Mouse (Mus musculus) midbrain, embryonic 14.5 days (tissue): ENCODE measurements around the gene Zdhhc6. TPM values are rescaled to one million over a fixed set of nuclear protein-coding genes. Genes with fewer than 3 reads are reported as not detected.

Source experiments
- ATAC-seq: fragments of 200-750 bp; cut with Nextera tagmentation; 2 replicates; pipeline ENCODE4 v1.8.0; 2017; ENCODE audit warnings: moderate number of reproducible peaks, moderate library complexity; ENCODE audit not compliant: low FRiP score, low TSS enrichment
- DNase-seq: peaks from one replicate; pipeline ENCODE4 v3.0.0-alpha.2; 2015
- H3K27ac ChIP-seq: fragments of 300-500 bp; sonication (generic); replicated peaks from 2 replicates; pipeline ENCODE4 v1.5.1; 2014; ENCODE audit warnings: mild to moderate bottlenecking, low read depth, low read length, moderate library complexity
- H3K27me3 ChIP-seq: fragments of 300-500 bp; sonication (generic); 2 replicates; pipeline ENCODE4 v1.6.1; 2014; ENCODE audit warnings: low read length, control low read depth, mixed read lengths; ENCODE audit not compliant: control insufficient read depth, insufficient read depth
- H3K36me3 ChIP-seq: fragments of 300-500 bp; sonication (generic); 2 replicates; pipeline ENCODE4 v1.6.1; 2014; ENCODE audit warnings: low read length, control low read depth; ENCODE audit not compliant: control insufficient read depth, insufficient read depth
- H3K4me1 ChIP-seq: fragments of 300-500 bp; sonication (generic); 2 replicates; pipeline ENCODE4 v1.6.1; 2014; ENCODE audit warnings: mild to moderate bottlenecking, antibody characterized with exemption, low read length, control low read depth; ENCODE audit not compliant: control insufficient read depth, insufficient read depth
- H3K4me2 ChIP-seq: fragments of 300-500 bp; sonication (generic); 2 replicates; pipeline ENCODE4 v1.6.1; 2014; ENCODE audit warnings: mild to moderate bottlenecking, low read length, moderate library complexity
- H3K4me3 ChIP-seq: fragments of 300-500 bp; sonication (generic); replicated peaks from 2 replicates; pipeline ENCODE4 v1.5.1; 2014; ENCODE audit warnings: low read depth, low read length
- H3K9ac ChIP-seq: fragments of 300-500 bp; sonication (generic); replicated peaks from 2 replicates; pipeline ENCODE4 v1.6.1; 2014; ENCODE audit warnings: mild to moderate bottlenecking, low read length, moderate library complexity
- H3K9me3 ChIP-seq: fragments of 300-500 bp; sonication (generic); 2 replicates; pipeline ENCODE4 v1.6.1; 2016; ENCODE audit warnings: low read length, control low read depth, mixed read lengths; ENCODE audit not compliant: control insufficient read depth
- WGBS: fragments of 180-500 bp; shearing (Covaris S2); extraction: QIAGEN DNeasy Blood & Tissue Kit; methylation state at CpG from one replicate; pipeline ENCODE4 v1.1.7; 2014; 5-methylcytosine and 5-hydroxymethylcytosine counted together
- polyA plus RNA-seq: library from polyadenylated mRNA; unstranded; fragments of >200 nt; fragmentation: Nextera tagmentation; extraction: Ambion mirVana; gene quantifications from 2 replicates; pipeline ENCODE4 v1.2.1, GENCODE M21; 2014

The Zdhhc6 gene
- polyA plus RNA-seq: 52.7 and 72.4 TPM in 2 replicates

DNA sequence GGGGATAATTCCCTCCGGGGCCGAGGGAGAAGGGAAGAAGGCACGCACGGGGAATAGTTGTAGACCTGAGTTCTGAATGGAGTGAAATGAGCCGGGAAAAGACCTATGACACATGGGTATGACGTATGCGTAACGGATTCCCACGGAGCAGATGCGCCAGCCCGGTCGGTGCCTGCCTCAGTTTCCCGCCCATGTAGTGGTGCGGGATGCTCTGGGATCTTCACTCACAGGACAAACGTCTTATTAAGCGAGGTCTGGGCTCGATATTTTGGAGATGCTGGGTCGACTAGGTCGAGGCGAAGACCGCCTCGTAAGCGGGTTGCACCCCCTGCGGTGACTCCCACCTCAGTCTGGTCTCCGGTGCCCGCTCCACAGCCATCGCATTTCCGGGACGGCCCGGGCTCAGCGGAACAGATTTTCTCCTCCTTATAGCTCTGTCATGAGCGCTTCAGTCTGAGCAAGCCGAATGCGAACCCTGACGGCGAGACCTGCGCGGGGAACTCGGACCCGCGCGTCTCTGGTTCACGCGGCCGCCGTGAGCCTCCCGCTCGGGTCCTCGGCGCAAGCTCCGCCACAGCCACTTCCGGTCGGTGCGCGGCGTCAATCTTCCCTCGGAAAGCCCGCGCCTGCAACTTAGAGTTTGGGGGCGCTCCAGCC, at the start of gene Zdhhc6:
TSS of gene Zdhhc6 (minus strand) at position 581 of the 657 bp plus-strand sequence.
- Histone ChIP-seq H3K4me1 (peaks cover 21% of the 10 kb centered on the region; the same call in 1 of the 2 replicates), H3K9me3 (no peaks in the 10 kb centered on the region), H3K4me3 (peak within 1 kb of the TSS; percentile 86), H3K36me3 (peaks cover 16% of the 10 kb centered on the region), H3K27ac (peak within 1 kb of the TSS; percentile 79), H3K4me2 (peak within 1 kb of the TSS; percentile 91), H3K27me3 (no peaks in the 10 kb centered on the region), H3K9ac (peak within 1 kb of the TSS; percentile 72)
- ATAC-seq (peak; percentile 78), DNase-seq (peak; percentile 90)
- WGBS: under 1% methylated on average over 60 of the region's 60 CpGs

DNA sequence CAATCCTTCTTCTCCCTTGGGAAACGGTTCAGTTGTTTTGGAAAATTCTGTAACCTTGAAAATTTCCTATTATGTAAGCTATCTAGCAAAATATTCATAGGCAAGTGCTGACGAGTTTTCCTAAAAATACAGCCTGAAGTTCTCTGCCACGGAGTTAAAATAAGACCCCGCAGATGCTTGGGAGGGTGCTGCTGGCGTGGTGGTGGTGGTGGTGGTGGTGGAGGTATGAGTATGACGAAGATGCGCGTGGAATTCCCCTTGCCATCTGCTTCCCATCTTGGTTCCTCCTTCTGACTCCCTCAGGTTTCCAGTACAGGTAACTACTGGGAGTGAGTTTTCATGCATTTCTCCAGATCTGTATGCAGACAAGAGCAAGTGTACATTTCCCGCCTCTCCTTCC, 46.8 kb upstream of the Zdhhc6 start:
- H3K36me3 ChIP-seq: no peaks in the 10 kb centered on the region

DNA sequence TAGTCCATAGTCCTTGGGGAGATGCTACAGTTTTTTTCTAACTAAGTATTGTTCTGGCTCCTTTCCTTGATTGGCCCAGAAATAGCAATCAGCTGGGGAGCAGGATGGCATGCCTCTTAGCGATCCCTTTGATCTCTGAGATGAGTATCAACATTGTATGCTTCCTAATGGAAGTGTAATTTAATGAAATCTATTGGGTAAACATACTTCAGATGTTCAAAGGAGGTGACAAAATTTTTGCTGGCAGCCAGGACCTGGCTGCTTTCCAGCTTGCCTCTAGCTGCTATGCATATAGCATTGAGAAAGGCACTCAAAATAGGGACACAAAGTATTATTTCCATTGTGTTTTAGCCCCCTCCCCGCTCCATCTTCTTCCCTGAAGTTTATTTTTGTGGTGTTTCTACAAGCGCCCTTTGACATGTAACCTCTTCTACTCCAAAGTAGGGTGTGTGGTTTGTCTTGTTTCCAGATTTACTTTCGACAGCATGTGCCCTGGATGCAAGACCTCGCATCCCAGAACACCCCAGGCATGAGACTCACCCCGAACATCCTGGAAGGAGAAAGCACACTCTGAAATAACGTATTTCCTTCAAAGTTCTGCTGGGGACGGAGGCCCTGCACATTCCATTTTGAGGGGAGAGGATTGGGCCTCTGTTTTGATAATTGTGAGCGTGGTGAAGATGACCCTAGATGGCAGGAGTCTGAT, 35.0 kb upstream of the Zdhhc6 start:
- Histone ChIP-seq H3K4me1 (no peaks in the 10 kb centered on the region), H3K4me2 (no peak overlapping the region), H3K9ac (no peak overlapping the region), H3K27ac (0 out of 2 replicates have a peak overlapping the region, but pooled peaks have one; percentile 20), H3K4me3 (no peak overlapping the region), H3K9me3 (no peaks in the 10 kb centered on the region), H3K27me3 (no peaks in the 10 kb centered on the region), H3K36me3 (no peaks in the 10 kb centered on the region)
- no peak for ATAC-seq
- peak; percentile 70 for DNase-seq
- WGBS: 80% methylated on average over 9 of the region's 9 CpGs

More for the DNA sequence above, 46.8 kb upstream of the Zdhhc6 start:
- Histone ChIP-seq H3K27me3 (no peaks in the 10 kb centered on the region), H3K27ac (no peak overlapping the region), H3K4me2 (no peak overlapping the region), H3K4me1 (no peaks in the 10 kb centered on the region), H3K9ac (no peak overlapping the region), H3K9me3 (no peaks in the 10 kb centered on the region), H3K4me3 (no peak overlapping the region)
- DNase-seq (no peak), ATAC-seq (no peak)
- 99% methylated on average over 9 of the region's 9 CpGs for WGBS

DNA sequence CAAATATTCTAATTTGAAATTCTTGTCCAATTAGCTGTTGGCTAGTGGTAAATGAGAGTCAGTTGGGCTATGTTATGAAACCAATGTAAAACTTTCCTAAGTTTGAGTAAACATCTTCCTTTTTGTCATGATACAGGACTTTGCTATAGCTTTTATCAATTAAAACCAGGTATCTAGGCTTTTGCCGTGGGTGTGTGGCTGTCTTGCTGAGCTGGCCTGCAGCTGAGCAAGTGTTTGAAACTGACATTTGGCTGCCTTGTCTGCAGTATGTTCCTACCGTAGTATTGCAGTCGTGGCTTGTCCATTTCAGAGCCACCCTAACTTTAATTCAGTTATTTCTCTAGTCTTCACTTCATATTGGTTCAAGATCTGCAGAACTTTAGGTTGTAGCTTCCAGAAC, 32.4 kb upstream of the Zdhhc6 start:
- Histone ChIP-seq H3K36me3 (no peaks in the 10 kb centered on the region), H3K4me1 (no peaks in the 10 kb centered on the region), H3K9me3 (no peaks in the 10 kb centered on the region), H3K4me3 (no peak overlapping the region), H3K27ac (no peak overlapping the region), H3K9ac (no peak overlapping the region), H3K27me3 (no peaks in the 10 kb centered on the region), H3K4me2 (no peak overlapping the region)
- DNase-seq: no peak
- WGBS: 93% methylated on average over 3 of the region's 3 CpGs
- ATAC-seq: no peak

DNA sequence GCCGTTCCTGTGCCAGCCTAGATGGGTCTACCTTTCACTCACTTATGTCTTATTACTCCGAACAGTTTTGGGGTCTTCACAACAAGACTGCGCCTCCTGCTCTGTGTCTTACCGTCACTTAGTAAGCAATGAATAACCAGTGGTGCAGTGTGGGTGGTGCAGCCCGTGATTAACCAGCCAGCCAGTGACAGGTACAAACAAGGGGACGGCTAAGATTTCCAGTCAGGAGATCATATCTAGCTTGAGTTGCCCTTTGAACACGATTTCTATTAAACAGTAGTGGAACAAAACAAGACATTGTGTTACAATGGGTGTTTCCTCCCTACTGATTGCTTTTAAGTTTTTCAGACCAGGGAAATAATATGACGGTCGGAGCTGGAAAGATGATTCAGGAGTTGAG, 27.4 kb upstream of the Zdhhc6 start:
- H3K27ac ChIP-seq: no peak overlapping the region
- WGBS: 92% methylated on average over 9 of the region's 9 CpGs
- no peak for DNase-seq
- no peak overlapping the region for H3K4me2 ChIP-seq
- no peaks in the 10 kb centered on the region for H3K9me3 ChIP-seq
- H3K9ac ChIP-seq: no peak overlapping the region
- H3K27me3 ChIP-seq: no peaks in the 10 kb centered on the region
- ATAC-seq: no peak
- no peaks in the 10 kb centered on the region for H3K36me3 ChIP-seq
- no peak overlapping the region for H3K4me3 ChIP-seq
- H3K4me1 ChIP-seq: no peaks in the 10 kb centered on the region

DNA sequence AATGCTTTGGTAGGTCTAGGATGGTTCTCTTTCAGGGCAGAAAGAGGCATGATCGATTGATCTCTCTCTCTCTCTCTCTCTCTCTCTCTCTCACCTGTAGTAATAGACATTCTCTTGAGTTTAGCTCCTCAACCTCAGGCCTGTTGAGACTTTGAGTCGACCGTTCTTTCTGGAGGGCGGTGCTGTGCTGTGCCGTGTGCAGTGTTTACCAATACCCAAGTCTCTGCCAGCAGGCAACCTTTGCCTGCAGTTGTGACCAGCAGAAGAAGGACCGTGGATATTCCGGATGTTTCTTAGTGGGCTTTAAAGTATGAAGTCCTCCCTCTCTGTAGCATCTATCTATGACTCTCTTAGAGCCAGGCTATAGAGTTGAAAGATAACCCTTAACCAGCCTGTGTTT, 26.6 kb upstream of the Zdhhc6 start:
- 93% methylated on average over 7 of the region's 7 CpGs for WGBS
- Histone ChIP-seq H3K9me3 (no peaks in the 10 kb centered on the region), H3K4me1 (no peaks in the 10 kb centered on the region), H3K36me3 (no peaks in the 10 kb centered on the region), H3K4me3 (no peak overlapping the region), H3K27me3 (no peaks in the 10 kb centered on the region), H3K4me2 (no peak overlapping the region), H3K9ac (no peak overlapping the region), H3K27ac (no peak overlapping the region)
- no peak for ATAC-seq
- DNase-seq: no peak

DNA sequence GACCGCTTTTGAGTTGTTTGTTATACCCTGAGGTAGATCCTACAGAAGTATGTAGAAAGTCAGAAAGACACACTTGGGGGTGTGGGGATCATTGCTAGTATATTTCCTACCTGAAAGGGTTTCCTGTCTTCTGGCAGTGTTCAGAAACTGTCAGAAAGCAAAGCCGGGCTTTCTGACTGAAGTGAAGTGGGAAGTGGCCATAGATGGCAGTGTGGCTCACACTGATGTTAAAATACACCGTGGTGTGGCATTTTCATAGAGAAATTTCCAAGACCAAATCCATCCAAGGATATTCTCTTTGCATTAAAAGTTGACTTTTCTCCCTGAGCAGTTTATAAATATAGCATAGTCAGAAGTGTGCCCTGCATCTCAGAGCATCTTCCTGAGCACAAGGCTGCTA, 25.5 kb upstream of the Zdhhc6 start:
- Histone ChIP-seq H3K9me3 (no peaks in the 10 kb centered on the region), H3K36me3 (no peaks in the 10 kb centered on the region), H3K27me3 (no peaks in the 10 kb centered on the region), H3K4me1 (peaks cover 9% of the 10 kb centered on the region), H3K4me2 (no peak overlapping the region), H3K27ac (no peak overlapping the region), H3K9ac (no peak overlapping the region), H3K4me3 (no peak overlapping the region)
- ATAC-seq (no peak), DNase-seq (peak; percentile 70)
- WGBS: 75% methylated on average over 3 of the region's 3 CpGs

DNA sequence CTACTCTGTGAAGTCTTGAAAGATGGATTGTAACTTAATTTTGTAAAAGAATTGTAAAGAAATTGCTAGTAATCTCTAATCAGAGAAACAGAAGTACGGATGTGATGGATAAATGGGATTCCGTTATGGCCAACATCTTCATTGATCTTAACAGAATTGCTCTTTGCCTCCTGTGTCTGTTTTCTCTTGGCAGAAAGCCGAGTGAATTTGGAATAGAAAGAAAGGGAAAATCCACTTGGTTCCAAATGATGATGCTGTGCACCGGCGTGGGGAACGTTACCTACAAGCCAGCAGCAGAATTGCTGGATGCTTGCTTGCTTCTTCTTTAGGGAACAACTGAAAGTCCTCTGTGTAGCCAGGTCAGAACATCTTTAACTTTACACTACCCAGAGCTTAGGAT, 24.7 kb upstream of the Zdhhc6 start:
- no peak for ATAC-seq

DNA sequence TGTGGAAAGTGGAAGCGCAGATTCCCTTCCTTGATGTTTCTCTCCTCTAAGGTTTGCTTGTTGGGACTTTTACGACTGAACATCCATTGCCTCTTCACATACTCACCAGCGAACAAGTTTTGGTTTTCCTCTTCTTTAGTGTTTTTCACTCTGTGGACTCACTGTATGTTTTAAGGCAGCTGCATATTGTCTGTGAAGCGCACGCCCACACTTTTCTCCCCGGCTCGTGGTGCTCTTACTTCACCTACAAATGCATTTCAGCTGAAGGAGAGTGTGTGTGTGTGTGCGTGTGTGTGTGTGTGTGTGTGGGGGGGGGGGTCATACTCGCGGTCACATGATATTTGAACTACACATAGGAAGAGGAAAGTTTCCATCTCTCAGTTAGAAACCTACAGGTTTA, 21.8 kb upstream of the Zdhhc6 start:
- H3K9ac ChIP-seq: no peak overlapping the region
- DNase-seq (no peak), ATAC-seq (no peak)
- 94% methylated on average over 10 of the region's 10 CpGs for WGBS
- no peak overlapping the region for H3K27ac ChIP-seq
- H3K4me2 ChIP-seq: no peak overlapping the region
- H3K4me1 ChIP-seq: peaks cover 13% of the 10 kb centered on the region
- H3K9me3 ChIP-seq: no peaks in the 10 kb centered on the region
- no peaks in the 10 kb centered on the region for H3K36me3 ChIP-seq
- H3K27me3 ChIP-seq: no peaks in the 10 kb centered on the region
- no peak overlapping the region for H3K4me3 ChIP-seq

More for the DNA sequence above, 24.7 kb upstream of the Zdhhc6 start:
- Histone ChIP-seq H3K27ac (no peak overlapping the region), H3K27me3 (no peaks in the 10 kb centered on the region), H3K4me3 (no peak overlapping the region), H3K9ac (no peak overlapping the region), H3K4me1 (peaks cover 13% of the 10 kb centered on the region), H3K9me3 (no peaks in the 10 kb centered on the region), H3K4me2 (no peak overlapping the region), H3K36me3 (no peaks in the 10 kb centered on the region)
- DNase-seq: no peak
- WGBS: 82% methylated on average over 6 of the region's 6 CpGs
